Mouse (Mus musculus) adrenal gland, postnatal 36 days (tissue): Measurements from ENCODE around the gene Shisa9. TPM values are rescaled to one million over a fixed set of nuclear protein-coding genes. Genes with fewer than 3 reads are reported as not detected.
A peak's percentile ranks its signal among the peaks of the same experiment; 100 is the strongest.

Source experiments
- DNase-seq, 2 experiments: peaks; one replicate each; pipeline ENCODE4 v3.0.0; 2021; ENCODE audit warnings: mixed read lengths in 1 of 2
- total RNA-seq, 2 experiments: library from RNA; stranded (reverse); gene quantifications; 2 replicates each; pipeline ENCODE4 v1.2.3; 2021

Shisa9 gene
- total RNA-seq, 2 experiments from 2014 or later = 2.2 to 2.5 TPM

DNA sequence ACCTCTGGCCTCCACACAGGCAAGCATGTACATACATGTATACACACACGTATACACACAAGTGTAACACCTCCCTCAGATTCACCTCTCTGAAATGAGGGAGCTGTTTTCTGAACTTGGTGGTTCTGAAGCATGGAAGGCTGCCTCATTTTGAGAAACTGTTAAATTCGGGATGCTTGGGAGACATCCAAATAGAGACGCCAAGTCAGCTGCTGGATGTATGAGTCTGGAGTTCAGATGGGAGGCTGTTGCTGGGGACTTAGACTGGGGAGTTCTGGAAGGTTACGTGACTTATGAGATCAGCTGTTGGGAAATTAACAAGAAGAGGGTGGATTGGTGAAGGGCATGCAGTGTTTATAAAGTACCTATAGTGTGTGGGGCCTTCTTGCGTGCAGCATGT is 88.7 kb downstream of the Shisa9 start:
- no peak for DNase-seq

DNA sequence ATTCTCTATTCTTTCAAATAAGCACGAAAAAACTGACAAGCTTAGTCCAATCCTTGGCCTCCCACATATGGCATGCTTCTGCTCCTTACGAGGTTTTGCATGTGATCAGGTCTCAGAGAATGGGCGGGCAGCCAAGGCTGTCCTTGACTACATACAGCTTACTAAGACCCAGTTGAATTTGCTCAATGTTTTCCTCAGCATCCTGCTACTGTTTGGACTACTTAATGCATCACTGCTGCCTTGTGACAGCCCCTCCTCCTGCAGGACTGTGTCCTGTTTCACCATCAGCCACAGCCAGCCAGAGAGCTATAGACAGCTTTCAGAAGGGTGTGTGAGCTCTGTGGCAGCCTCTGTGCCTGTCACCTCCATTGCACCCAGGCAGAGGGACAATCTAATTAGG is 92.4 kb downstream of the Shisa9 start:
- peak; percentile 64 to 79 for DNase-seq

DNA sequence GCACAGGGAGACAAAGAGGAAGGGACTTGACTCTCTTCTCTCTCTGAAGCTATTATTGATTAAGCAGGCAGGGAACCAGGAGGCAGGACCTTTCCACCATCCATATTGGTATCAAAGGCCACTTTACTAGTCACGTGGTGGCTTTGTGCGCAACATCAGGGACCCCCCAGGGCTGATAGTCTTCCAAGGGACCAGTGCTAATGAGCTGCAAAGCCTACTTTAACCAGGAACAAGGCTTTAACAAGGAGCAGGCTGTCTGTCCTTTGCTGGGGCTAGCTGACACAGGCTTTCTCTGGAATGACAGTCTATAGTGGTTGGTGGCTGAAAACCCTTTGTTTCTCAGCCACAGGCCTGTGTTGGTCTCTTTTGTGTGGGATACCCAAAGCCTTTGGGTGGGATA is 92.8 kb downstream of the Shisa9 start:
- no peak for DNase-seq

DNA sequence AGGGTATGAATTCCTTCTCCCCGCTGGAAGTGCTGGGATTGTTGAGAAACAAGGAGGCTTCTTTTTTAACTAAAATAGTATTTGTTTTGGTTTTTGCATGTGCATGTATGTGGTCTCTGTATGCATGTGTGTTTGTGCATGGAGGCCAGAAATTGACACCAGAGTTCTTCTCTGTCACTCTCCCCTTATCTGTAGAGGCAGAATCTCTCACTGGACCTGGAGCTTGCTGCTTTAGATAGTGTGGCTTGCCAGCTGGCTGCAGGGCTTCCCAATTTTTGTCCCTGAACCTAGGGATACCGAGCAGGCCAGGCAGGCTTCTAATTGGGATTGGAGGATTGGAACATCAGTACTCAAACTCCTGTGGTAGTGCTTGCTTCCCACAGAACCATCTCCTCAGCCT is 99.2 kb downstream of the Shisa9 start:
- DNase-seq = no peak

DNA sequence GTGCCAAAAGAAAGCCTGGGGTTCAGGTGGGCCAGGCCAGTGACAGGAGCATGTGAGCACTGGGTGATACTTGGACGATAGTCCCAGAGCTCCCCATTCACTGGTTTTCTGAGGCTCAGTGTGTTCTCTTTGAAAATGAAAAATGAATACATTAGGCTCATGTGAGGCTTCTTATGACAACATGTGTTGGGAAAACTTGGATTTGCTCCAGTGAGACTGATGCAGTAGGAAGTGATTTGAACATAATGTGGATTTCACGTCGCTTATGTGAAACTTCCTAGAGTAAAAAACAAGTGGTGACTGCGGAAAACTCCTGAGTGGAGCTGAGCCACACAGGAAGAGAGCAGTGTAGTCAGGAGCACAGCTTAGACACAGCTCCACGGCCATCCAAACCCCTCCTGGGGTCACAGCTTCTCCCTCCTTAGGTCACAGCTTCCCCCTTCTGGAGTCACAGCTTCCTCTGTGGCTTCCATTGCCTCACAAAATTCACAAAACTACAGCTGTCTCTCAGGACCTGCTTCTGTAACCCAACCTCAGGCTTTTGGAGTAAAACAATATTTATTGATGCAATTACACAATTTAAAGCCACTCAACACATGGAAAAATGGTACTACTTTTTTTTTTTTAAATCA is 106.8 kb downstream of the Shisa9 start:
- DNase-seq = no peak

DNA sequence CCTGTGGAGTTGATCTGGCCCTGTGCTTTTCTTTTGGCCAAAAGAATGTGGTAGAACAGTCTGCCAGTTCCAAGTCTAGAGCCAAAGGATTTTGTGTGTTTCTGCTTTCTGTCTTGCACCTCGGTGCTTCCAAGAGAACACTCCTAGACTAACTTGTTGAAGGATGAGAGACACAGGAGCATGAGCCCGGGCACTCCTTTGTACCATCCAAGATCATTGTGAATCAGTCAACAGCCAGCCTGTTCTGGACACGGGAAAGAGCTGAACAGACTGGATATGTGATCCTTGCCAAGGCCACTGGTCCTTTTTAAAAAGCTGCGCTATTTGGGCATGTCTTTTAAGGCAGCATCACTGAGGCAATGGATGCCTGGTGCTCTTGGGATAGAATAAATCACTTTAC is 109.3 kb downstream of the Shisa9 start:
- no peak for DNase-seq

DNA sequence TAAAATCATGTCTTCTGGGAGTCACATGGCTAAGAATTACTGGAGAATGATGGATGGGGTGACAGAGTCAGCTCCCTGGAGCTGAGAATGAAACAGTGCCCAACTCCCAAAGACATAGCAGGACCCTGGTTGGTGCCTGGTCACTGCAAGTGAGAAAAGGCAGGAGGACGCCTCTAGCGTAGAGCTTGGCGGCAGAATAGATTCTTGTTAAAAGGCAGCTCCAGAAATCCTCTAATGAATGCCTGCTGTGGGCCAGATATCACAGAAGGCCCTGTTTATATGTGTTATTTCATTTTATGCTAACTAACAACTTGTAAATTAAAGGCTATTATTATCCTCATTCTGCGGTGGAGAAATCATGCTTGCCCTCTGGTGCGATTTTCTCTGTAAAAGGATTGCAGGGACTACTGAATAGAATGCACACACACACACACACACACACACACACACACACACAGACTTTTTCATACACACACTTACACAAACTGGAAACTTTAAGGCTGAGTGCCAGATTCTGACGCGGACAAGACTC is 110.9 kb downstream of the Shisa9 start:
- DNase-seq = no peak

DNA sequence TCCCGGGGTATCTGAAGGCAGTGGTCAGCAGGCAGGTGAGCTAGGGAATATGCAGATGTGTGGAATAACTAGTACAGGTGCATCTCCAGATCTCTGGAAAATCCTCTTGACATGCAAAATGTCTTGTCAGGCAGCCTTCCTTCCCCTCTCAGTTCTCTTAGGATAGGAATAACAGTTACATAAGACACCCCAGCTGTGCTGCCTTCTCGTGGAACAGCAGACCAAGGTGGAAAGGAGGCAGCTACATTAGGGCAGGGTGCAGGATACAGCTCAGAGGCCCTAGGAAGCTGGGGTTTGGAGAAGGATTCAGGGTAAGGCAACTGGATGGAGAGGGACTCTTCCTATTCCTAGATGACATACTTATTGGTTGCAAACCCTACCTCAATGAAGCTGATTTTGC is 111.5 kb downstream of the Shisa9 start:
- DNase-seq = no peak

DNA sequence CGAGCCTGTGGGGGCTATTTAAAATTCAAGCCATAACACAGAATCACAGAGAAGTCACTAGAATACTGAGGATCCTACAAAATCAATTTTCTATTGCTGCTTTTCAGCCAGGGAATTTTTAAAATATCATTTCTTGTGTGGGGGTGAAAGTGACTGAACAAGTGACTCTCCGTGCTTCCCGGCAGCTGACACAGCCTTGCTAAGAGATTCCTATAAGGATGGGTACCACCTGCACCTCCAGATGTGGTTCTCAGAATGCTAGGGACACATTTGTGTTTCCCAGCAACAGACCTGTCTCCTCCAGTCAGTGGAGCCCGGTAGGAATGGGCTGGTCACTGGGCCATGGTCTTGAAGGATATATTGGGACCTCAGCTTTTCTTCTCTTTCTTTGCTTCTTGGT is 124.5 kb downstream of the Shisa9 start:
- DNase-seq = no peak

DNA sequence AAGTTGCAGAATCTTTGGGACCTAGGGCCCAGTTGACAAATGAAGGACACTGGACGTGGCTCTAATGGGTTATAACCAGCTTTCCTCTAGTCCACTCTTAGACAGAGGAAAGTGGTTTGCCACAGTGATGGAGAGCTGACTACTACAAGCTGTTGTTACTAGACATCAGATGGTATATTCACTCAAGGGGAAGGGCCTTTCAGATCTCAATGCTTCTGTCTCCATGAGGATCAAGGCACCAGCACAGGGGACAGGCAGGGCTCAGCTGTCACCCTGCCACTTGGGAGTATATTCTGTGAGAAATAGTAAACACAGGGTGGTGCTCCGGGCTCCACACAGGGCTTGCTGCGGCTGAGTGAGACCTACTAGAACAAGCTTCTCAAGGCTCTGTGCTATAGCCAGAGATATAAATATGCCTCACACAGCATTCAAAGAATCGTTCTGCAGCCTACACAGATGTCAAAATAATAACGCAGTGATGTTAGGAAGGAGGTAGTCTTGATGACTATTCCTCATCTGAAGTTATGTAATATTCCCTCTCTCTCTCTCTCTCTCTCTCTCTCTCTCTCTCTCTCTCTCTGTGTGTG is 127.0 kb downstream of the Shisa9 start:
- no peak for DNase-seq

DNA sequence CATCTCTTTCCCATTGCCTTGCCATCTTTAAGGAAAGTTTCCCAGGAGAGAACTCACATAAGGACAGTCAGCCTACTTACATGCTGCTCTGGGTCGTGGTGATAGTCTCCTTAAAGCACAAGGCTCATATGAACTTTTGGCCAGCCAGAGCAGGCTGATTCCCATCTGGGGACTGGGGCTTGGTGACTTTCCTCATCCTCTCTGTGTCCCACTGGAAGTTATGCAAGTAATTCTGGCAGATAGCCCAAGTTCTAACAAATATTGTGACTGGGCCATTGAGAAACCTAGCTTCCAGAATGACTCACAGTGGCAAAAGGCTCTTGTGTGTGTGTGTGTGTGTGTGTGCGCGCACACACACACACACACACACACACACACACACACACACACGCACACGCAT is 130.5 kb downstream of the Shisa9 start:
- peak in 1 of 2 experiments; percentile 43 for DNase-seq

DNA sequence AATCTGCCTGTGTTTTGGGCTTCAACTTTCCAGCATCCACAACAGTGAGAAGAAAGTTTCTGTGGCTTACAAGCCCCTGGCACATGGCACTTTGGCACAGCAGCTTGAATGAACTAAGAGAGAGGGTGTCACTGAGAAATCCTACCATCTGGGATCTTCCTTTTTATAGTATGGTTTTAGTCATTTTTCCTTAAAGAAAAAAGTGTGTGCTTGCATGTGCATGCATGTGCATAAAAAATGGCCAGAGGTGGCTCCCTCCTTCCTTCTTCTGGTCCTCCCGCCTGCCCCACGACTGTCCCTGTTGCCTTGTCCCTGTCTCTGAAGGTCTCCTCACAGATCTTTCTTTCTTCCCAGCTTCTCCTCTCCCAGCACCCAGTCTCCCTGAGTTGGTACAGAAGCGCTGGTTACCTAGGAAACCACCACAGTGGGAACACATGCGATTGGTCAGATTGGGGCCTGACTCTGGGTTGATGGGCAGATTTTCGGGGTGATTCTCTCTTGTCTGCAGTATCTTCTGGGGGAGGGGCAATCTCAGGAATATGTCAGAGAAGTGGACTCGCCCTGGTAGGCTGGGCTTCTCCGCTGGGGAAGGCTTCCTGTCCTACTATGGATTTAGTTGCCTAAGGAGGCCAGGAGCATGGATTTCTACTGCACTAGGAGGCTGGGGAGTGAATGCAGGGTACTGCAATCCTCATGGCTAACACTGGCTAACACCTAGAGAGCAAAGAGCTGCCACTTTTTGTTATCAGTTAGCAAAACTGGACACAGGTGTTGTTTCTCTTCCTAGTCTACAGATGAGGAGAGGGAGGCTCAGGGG is 131.3 kb downstream of the Shisa9 start:
- DNase-seq = no peak

DNA sequence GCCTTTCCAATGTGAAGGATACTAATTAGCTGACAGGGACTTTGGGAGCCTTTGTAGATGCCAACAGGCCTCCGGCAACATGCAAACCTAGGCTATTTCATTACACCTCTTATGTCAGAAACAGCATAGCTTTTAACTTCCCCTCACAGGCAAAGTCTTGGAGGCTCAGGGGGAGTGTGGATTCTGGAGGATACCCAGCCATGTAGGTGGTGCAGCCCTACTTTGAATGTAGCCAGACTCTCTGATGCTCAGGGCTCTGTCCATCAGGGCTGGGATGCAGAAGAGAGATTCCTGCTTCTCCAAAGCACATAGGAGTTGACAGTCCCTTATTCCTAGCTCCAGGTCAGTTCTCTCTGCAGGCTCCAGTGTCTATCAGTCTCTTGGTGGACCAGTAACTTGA is 133.0 kb downstream of the Shisa9 start:
- no peak for DNase-seq

DNA sequence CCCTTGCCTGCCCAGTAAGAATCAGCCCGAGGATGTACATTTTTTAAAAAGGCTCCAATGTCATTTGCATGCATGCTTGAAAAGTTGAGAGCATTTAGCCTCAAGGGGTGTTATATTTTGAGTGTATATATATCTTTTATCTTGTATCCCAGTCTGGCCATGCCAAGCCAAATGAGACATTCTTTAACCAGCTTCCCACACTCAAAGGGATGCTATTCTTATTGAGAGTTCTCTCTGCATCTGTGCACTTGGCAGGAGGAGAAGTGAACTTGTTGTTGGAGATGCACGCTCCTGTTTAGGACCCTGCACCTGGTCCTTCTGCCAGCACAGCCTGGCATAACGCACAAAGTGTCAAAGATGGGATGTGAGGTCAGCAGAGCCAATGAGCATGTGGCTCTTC is 135.6 kb downstream of the Shisa9 start:
- DNase-seq = no peak

DNA sequence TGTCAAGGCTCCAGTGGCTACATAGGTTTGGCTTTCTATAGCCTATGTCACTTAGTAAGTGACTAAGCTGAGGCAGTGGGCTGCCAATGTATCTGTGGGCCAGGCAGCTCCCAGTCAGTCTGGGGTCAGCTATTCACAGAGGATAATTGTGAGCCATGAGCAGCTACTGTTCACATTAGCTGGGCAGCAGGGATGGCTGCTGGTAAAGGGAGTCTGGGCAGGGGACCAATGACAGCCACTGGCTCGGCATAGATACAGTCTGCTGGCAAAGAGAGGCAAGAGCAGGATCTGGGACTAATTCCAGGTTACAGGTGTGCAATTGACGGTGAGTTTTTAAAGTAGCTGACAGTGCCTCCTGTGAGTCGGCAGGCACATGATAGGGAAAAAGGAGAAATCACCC is 145.9 kb downstream of the Shisa9 start:
- no peak for DNase-seq

DNA sequence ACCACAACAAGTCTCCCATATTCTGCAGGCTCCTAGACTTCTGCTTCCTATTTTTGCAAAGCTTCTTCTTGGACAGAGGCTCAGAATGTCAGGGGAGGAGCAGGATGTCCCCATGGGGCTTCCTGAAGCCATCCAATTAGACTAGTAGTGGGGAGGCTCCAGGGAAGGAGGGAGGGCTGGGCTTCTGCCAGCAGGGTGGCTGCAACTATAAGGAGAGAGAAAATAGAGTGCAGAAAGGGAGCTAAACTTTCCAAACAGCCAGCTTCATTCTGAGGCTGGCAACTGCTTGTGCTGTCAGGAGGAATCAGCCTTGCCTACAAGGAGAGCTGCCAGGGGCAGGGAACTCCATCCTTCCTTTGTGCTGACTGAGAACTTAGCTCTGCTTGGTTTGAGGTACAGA is 162.8 kb downstream of the Shisa9 start:
- DNase-seq = peak in 1 of 2 experiments; percentile 18

DNA sequence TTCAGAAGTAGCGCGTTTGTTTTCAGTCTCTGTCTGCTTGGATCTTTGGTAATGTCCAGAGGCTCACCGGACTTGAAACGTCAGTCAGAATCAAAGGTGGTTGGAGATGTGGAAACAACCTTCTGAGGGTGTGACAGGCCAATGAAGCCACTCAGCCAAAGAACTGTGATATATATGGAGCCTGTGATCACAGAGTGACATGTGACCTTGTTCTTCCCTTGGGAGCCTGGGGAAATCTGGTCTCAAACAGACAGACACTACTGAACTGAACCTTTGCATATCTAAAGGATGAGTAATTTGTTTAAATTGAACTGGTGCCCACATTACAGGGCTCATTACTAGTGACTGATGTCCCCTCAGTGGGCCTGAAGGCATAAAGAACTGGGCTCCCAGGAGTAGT is 168.1 kb downstream of the Shisa9 start:
- no peak for DNase-seq

DNA sequence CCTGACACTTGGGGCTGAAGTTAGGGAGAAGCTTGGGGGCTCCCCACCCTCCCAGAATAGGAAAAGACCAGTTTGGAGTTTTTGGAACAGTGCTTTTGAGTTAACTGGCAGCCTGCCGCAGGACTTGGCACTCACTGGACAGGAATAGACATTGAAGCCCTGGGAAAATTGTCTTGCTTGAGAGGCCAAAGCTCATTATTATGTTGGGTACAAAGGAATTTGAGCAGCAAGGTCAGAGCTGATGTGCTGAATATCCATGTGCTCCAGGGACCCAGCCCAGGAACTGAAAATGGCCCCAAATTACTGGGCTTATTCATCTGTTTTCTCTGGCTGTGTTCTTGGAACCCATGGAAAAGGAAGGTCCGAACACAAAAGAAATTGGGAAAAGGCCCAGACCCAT is 170.6 kb downstream of the Shisa9 start:
- peak in 1 of 2 experiments; percentile 6 for DNase-seq

DNA sequence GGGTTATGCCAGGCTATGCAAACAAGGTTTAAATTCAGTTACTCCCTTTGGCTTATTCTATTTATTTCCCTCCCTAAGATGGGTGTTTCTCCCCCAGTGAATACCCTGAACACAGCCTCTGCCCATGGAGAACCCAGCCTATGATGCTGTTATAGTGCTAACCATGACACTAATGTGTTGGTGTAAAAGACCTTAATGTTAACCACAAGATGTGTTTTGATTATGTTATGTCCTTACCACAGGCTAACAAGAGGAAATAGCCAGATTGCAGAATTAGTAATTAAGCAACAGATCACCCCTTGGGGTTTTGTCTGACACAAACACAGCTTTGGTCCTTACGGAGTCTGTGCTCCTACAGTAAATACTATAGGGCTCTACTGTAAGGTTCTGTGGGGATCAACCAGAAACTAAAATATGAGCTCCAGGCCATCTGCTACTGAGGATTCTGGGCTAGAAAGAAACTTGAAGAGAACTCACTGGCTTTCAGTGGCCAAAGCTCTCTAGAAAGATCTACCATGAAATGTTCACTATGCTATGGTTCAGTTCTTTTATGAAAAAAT is 189.6 kb downstream of the Shisa9 start:
- no peak for DNase-seq

DNA sequence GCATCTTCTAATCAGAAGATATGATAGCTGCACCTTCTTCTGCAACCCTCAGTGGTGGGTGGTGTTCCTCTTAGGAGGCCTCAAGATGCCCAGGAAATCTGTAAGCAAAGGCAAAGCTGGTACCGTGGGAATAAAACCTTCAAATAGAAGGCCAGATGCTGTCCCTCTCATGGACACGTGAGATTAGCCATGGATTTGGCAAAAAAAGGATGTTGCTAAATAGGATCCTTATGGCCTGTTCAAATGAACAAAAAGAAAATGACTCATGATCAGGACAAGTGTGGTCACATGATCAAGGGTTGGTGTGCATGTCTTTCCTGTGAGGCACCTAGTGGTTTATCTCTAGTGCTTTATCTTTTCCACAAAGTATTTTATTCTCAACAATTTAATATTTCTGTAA is 194.1 kb downstream of the Shisa9 start:
- DNase-seq = no peak

DNA sequence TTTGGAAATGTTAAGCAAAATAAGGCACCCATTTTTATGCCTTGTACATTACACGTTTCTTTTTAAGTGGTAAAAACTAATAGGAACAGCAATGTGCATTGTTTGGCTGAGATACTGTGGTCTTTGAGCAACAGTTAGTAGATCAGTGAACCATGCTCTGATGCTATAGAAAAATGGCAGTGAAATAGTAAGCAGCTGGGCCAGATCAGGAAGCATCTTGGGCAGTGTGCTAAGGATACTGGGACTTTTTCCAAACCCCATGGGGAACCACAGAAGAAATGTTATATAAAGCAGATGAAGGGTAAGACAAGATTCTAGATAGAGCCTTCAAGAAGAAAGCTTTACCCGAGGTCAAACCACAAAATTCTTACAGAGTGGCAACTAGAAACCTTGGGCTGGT is 205.8 kb downstream of the Shisa9 start:
- no peak for DNase-seq

DNA sequence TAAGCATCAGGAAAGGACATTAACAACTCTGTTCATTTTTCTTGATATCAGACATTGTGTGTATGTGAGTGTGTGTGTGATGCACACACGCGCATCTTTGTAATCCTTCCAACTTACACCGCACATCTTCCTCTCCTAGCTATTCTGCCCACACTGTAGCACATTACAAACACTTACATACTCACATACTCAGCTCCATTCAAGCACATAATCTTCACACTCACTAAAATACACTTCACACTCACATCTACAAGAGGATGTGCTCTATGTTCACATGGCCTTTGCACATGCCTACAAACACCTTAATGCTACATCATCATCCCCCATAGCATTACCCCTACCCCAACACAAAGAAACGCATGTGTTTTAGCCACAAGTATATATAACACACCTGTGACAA is 212.9 kb downstream of the Shisa9 start:
- no peak for DNase-seq

DNA sequence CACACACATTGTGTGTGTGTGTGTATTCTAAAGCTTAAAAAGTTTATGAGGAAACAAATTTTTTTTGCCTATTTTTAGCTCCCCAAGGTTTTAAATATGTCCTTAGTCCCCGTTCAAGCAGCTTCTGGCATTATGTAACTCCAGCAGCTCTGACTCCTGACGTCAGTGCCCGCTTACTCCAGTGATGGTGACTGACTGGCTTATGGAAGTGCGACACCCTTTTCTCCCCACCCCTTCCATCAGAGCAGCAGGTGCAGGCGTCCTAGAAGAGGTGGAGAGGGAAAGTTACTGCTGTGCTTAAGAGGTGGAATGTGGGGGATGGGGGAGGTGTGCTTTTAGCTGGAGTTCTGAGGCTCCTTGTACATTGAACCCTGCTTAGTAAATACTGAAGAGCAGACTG is 213.7 kb downstream of the Shisa9 start:
- peak; percentile 32 to 40 for DNase-seq
